Mouse (Mus musculus) brain, embryonic 14.5 days (tissue): ENCODE measurements at regions not wholly inside any gene's neighbourhood (a gene's known extent, or its start where the extent isn't known, plus 50 kb on each side); places are given as distances from the start of the nearest gene placed in this dataset.

ENCODE experiments used
- CTCF ChIP-seq: fragments of 200-500 bp; IDR thresholded peaks from 2 replicates; pipeline ENCODE4 v1.5.1; 2012; ENCODE audit warnings: inconsistent platforms, mild to moderate bottlenecking, moderate library complexity, borderline replicate concordance; ENCODE audit not compliant: insufficient read depth, insufficient read length; ENCODE audit errors: extremely low read depth
- POLR2A ChIP-seq: fragments of 200-500 bp; IDR thresholded peaks from 2 replicates; pipeline ENCODE4 v1.6.1; 2012; ENCODE audit warnings: mild to moderate bottlenecking, inconsistent platforms, borderline replicate concordance; ENCODE audit not compliant: poor library complexity, insufficient read depth, insufficient read length, severe bottlenecking; ENCODE audit errors: extremely low read depth

DNA sequence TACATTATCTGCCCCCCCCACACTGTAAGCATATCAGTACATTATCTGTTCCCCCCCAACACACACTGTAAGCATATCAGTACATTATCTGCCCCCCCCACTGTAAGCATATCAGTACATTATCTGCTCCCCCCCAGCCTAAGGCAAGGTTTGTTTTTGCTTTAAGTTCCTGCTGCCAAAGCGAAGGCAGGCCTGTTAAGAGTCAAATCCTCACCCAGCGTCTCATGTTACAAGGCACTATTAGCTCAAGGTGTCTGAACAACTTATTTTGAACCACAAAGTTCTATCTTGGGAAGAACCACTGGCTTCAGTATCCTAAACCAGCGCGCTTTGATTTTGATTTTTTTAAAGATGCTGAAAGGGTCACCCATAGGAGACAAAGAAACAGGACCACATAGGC is 93.1 kb downstream of the Bcl2l11 start:
- TF ChIP-seq CTCF (no peak), POLR2A (no peak)
